Mouse (Mus musculus) fibroblast of lung, adult 2 months (primary cell): ENCODE data around the gene Fam98c.
"Not testable (repeated sequence)": the region's sequence is repeated elsewhere in the genome, so short reads cannot be mapped to it uniquely, and the experiment has no call there.

Source experiments
- DNase-seq: peaks from one replicate; pipeline ENCODE4 v3.0.0-alpha.2; 2011; ENCODE audit warnings: low read depth

Fam98c gene

GRCm38 (mm10) chr7:29155838-29156782, at the start of gene Fam98c:
TSS of gene Fam98c (minus strand) at chr7:29156234.
- peak; percentile 51 for DNase-seq

- no peak for DNase-seq
Measured at GRCm38 (mm10) chr7:29202577-29202976, 46.5 kb upstream of the Fam98c start.

GRCm38 (mm10) chr7:29194230-29194629, 38.2 kb upstream of the Fam98c start:
- not testable (repeated sequence) for DNase-seq

GRCm38 (mm10) chr7:29181323-29181722, 25.3 kb upstream of the Fam98c start:
- not testable (repeated sequence) for DNase-seq

- no peak for DNase-seq
Measured at GRCm38 (mm10) chr7:29180854-29181236, 24.8 kb upstream of the Fam98c start.

- peak; percentile 94 for DNase-seq
Measured at GRCm38 (mm10) chr7:29180077-29180853, 24.2 kb upstream of the Fam98c start, which contains the start of gene Psmd8. TSS of gene Psmd8 (minus strand) at chr7:29180701.

GRCm38 (mm10) chr7:29179323-29179722, 23.3 kb upstream of the Fam98c start:
- peak; percentile 51 for DNase-seq

GRCm38 (mm10) chr7:29178106-29178505, 22.1 kb upstream of the Fam98c start:
- no peak for DNase-seq

- DNase-seq = no peak
Measured at GRCm38 (mm10) chr7:29172390-29173016, 16.5 kb upstream of the Fam98c start.

GRCm38 (mm10) chr7:29171562-29172097, 15.6 kb upstream of the Fam98c start:
- DNase-seq = no peak

GRCm38 (mm10) chr7:29170755-29171561, 14.9 kb upstream of the Fam98c start:
- DNase-seq = no peak

- DNase-seq = peak; percentile 89
Measured at GRCm38 (mm10) chr7:29170066-29170754, 14.2 kb upstream of the Fam98c start, which contains the start of the genes Ggn and Spred3. TSS of gene Ggn (plus strand) at chr7:29170210. TSS of gene Spred3 (minus strand) at chr7:29170411.

- peak; percentile 86 for DNase-seq
Measured at GRCm38 (mm10) chr7:29169231-29170065, 13.4 kb upstream of the Fam98c start.

- no peak for DNase-seq
Measured at GRCm38 (mm10) chr7:29168791-29169230, 12.8 kb upstream of the Fam98c start.

- no peak for DNase-seq
Measured at GRCm38 (mm10) chr7:29168121-29168695, 12.2 kb upstream of the Fam98c start.

- DNase-seq = no peak
Measured at GRCm38 (mm10) chr7:29167656-29168055, 11.6 kb upstream of the Fam98c start.

- no peak for DNase-seq
Measured at GRCm38 (mm10) chr7:29162750-29163525, 6.9 kb upstream of the Fam98c start.

GRCm38 (mm10) chr7:29162294-29162693, 6.3 kb upstream of the Fam98c start:
- DNase-seq = no peak
